In the genomic region with DNA sequence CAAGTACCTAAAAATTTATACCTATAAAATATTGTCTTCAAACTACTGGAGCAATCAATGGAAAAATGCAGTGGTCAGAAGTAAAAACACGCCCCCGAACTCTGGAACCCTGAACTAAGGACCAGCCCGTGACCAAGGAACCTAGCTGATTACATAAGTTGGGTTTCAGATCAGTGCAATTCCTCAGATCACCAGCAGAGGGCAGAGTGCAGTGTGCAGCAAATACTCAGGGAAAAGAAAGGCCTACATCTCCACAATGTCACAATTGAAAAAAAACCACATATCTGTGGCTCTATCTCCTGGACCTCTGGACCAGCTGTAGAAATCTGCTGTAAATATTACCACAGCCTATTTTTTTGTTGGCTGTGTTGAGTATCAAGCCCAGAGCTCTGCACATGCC, we compare ENCODE assay signal across 8 mouse cellular contexts. TPM values are rescaled to one million over a fixed set of nuclear protein-coding genes. Genes with fewer than 3 reads are reported as not detected.
DNase-seq lines count a peak whose midpoint lies in the region; ATAC-seq and TF ChIP-seq lines count a peak whose summit lies in the region.
"Had no signal": no experiment of that assay in that cellular context is flagged by ENCODE, and none has a peak within 500 bp of the region (broad histone marks: within the 10 kb centered on the region; RNA-seq: fewer than 3 reads in every experiment).

No protein-coding gene starts in this region.

- peak; percentile 87 to 99 for TF ChIP-seq CTCF in CH12.LX (conservative IDR thresholded peaks at IDR 0.05 in 1 of 2, IDR thresholded peaks at IDR 0.05 in 1 of 2; ENCODE audit: low read depth in 2 of 2, low read length in 2 of 2)

- DNase-seq in CH12.LX (ENCODE audit: extremely low read depth) (peak; percentile 74), ZHBTc4 (ENCODE audit: low read depth, low spot score) (peak; percentile 84)
- DNase-seq in cerebellum, postnatal 4 days (ENCODE audit: low spot score in 2 of 2) = peak; percentile 73 to 82
- DNase-seq in layer of hippocampus, postnatal 10 days (ENCODE audit: low spot score in 2 of 2) = peak; percentile 86 to 87
- peak; percentile 55 to 86 for DNase-seq in lung, postnatal 4 days
- peak; percentile 75 for DNase-seq in skeletal muscle tissue, adult 2 months (ENCODE audit: low read depth, low spot score)

- H3K36me3 ChIP-seq in CH12.LX (replicated peaks in 1 of 2; ENCODE audit: control insufficient read depth in 1 of 2, insufficient read depth in 1 of 2, low read length in 1 of 2) = peaks cover 18 to 48% of the 10 kb centered on the region in 2 experiments

- peaks cover 5 to 25% of the 10 kb centered on the region in 2 experiments; a peak in 3 of 4 replicates for H3K4me1 ChIP-seq in CH12.LX (ENCODE audit: control insufficient read depth in 1 of 2, insufficient read depth in 2 of 2)
- H3K4me1 ChIP-seq: limb, embryonic 12.5 days had no signal

- in situ Hi-C loops in CH12.LX (cut with MboI; ENCODE audit: low pct_ligation_motif_present, low pct_unique_long_range_greater_than_20kb, low sequenced_read_pairs) = no loop called here

- no peak for TF ChIP-seq EP300 in CH12.LX (IDR thresholded peaks at IDR 0.05; ENCODE audit: low read length)

- H3K4me3 ChIP-seq in CH12.LX (replicated peaks in 1 of 3; ENCODE audit: low read depth in 2 of 3, low read length in 2 of 3, poor library complexity in 1 of 3) = no peak overlapping the region
- H3K4me3 ChIP-seq: limb, embryonic 12.5 days had no signal

- dilution Hi-C loops in CH12.LX (cut with MboI; ENCODE audit: extremely low pct_ligation_motif_present, extremely low pct_unique_long_range_greater_than_20kb, low sequenced_read_pairs) = no loop called here

- H3K9me3 ChIP-seq in CH12.LX (replicated peaks; ENCODE audit: low read length) = no peaks in the 10 kb centered on the region
- H3K9me3 ChIP-seq: limb, embryonic 12.5 days had no signal

- no peaks in the 10 kb centered on the region for H3K79me2 ChIP-seq in CH12.LX (replicated peaks; ENCODE audit: control insufficient read depth, extremely low read depth, insufficient read depth, poor library complexity, severe bottlenecking)

- no peaks in the 10 kb centered on the region for H3K27me3 ChIP-seq in CH12.LX (replicated peaks)
- H3K27me3 ChIP-seq: limb, embryonic 12.5 days had no signal

- TF ChIP-seq RAD21 in CH12.LX (IDR thresholded peaks at IDR 0.05; ENCODE audit: low read depth, low read length) = peak; percentile 54

- peak; percentile 65 for ATAC-seq in granulocyte monocyte progenitor cell, adult 5-6 weeks (replicated peaks; ENCODE audit: poor library complexity, severe bottlenecking)

- no peak overlapping the region for H3K4me2 ChIP-seq in CH12.LX (ENCODE audit: insufficient read depth, low read depth, poor library complexity, severe bottlenecking)
- H3K4me2 ChIP-seq: limb, embryonic 12.5 days had no signal

- TF ChIP-seq POLR2A in CH12.LX (IDR thresholded peaks at IDR 0.05; ENCODE audit: low read depth, low read length) = no peak

- H3K9ac ChIP-seq in CH12.LX (ENCODE audit: insufficient read depth, low read depth) = no peak overlapping the region
- H3K9ac ChIP-seq: limb, embryonic 12.5 days had no signal

- no peak overlapping the region for H3K27ac ChIP-seq in CH12.LX (ENCODE audit: insufficient read depth, low read depth)
- H3K27ac ChIP-seq: limb, embryonic 12.5 days had no signal

TF ChIP-seq in CH12.LX, 34 proteins besides CTCF, POLR2A, EP300 and RAD21:
- no peak for TF ChIP-seq UBTF (IDR thresholded peaks at IDR 0.05; ENCODE audit: low read depth, low read length)
- TF ChIP-seq KAT2A (IDR thresholded peaks at IDR 0.05; ENCODE audit: insufficient replicate concordance, low read length) = no peak
- TF ChIP-seq MEF2A (IDR thresholded peaks at IDR 0.05; ENCODE audit: borderline replicate concordance, low read depth, low read length) = peak; percentile 15; the same call in 1 of the 2 replicates
- peak; percentile 51 for TF ChIP-seq BHLHE40 (IDR thresholded peaks at IDR 0.05; ENCODE audit: low read depth, low read length)
- TF ChIP-seq MYC (IDR thresholded peaks at IDR 0.05; ENCODE audit: low read depth, low read length) = peak; percentile 34; the same call in 1 of the 2 replicates
- peak; percentile 75 for TF ChIP-seq SMC3 (IDR thresholded peaks at IDR 0.05; ENCODE audit: low read depth, low read length)
- peak; percentile 60 for TF ChIP-seq IRF4 (IDR thresholded peaks at IDR 0.05; ENCODE audit: low read depth, low read length)
- 0 out of 2 replicates have a peak, but pooled peaks have one; percentile 14 for TF ChIP-seq JUND (conservative IDR thresholded peaks at IDR 0.05; ENCODE audit: low read depth, low read length)
- 0 out of 2 replicates have a peak, but pooled peaks have one; percentile 28 for TF ChIP-seq SIN3A (IDR thresholded peaks at IDR 0.05; ENCODE audit: low read length)
- TF ChIP-seq MAZ (IDR thresholded peaks at IDR 0.05; ENCODE audit: low read depth, low read length) = no peak
- TF ChIP-seq ZNF384 (IDR thresholded peaks at IDR 0.05; ENCODE audit: low read depth, low read length) = peak; percentile 59
- TF ChIP-seq NELFE (IDR thresholded peaks at IDR 0.05; ENCODE audit: low read depth, low read length) = no peak
- TF ChIP-seq ZKSCAN1 (IDR thresholded peaks at IDR 0.05; ENCODE audit: borderline replicate concordance, low read depth, low read length) = no peak

RNA-seq across cellular contexts. Expression of gene Mcur1, which starts 13.1 kb away (rescaled TPM):
- total RNA-seq in CH12.LX (2012; rRNA removed) (4.7 and 5.7 TPM in 2 replicates), CH12.LX (2014; rRNA removed) (6.3 TPM in 2 replicates)
- 10.8 and 12.5 TPM in 2 replicates for polyA plus RNA-seq in CH12.LX (2012; ENCODE audit: insufficient read length, low read depth)
- total RNA-seq in granulocyte monocyte progenitor cell, adult 5-6 weeks (2014; fragmentation: Nextera tagmentation) = 17.1 and 19.3 TPM in 2 replicates
- total RNA-seq in granulocyte monocyte progenitor cell, adult 5-6 weeks (2017) = 12.4 TPM in 2 replicates
- 10 to 100 TPM; 19.8 TPM for total RNA-seq in layer of hippocampus, postnatal 10 days (2021)
